Mouse (Mus musculus): ENCODE measurements around the gene Magix. TPM values are rescaled to one million over a fixed set of nuclear protein-coding genes. Genes with fewer than 3 reads are reported as not detected.
A peak's percentile ranks its signal among the peaks of the same experiment; 100 is the strongest.

The Magix gene
- polyA plus RNA-seq, 1 experiment from 2014 or later = 0.21 TPM

- no peaks in the 10 kb centered on the region for H3K4me1 ChIP-seq (ENCODE audit: control insufficient read depth, insufficient read depth, low read length)
- WGBS = 88% methylated on average over 2 of the region's 2 CpGs
- no peaks in the 10 kb centered on the region for H3K27me3 ChIP-seq (ENCODE audit: control insufficient read depth, insufficient read depth, low read length)
- ATAC-seq (ENCODE audit: insufficient number of reproducible peaks, low FRiP score, low TSS enrichment, low read depth) (no peak), DNase-seq (ENCODE audit: low spot score) (no peak)
- H3K9ac ChIP-seq (ENCODE audit: low read length) = no peak overlapping the region
- H3K4me3 ChIP-seq (ENCODE audit: low read depth, low read length) = no peak overlapping the region
- H3K4me2 ChIP-seq (ENCODE audit: low read depth, severe bottlenecking) = no peak overlapping the region
- H3K27ac ChIP-seq (replicated peaks; ENCODE audit: low read depth, low read length) = no peak overlapping the region
- H3K9me3 ChIP-seq (ENCODE audit: control insufficient read depth, low read length) = no peaks in the 10 kb centered on the region
- no peaks in the 10 kb centered on the region for H3K36me3 ChIP-seq (ENCODE audit: control insufficient read depth, insufficient read depth, low read length)
Measured at GRCm38 (mm10) chrX:7688321-7688720, 7.3 kb upstream of the Magix start.

- 0 out of 2 replicates have a peak overlapping the region, but pooled peaks have one; percentile 2 for H3K9ac ChIP-seq (ENCODE audit: low read length)
- no peak; the same call in 1 of the 2 replicates for ATAC-seq (ENCODE audit: insufficient number of reproducible peaks, low FRiP score, low TSS enrichment, low read depth)
- 30% methylated on average over 12 of the region's 12 CpGs for WGBS
Measured at GRCm38 (mm10) chrX:7680057-7680412, 1.0 kb downstream of the Magix start.

GRCm38 (mm10) chrX:7679405-7680056 lies 1.5 kb downstream of the Magix start:
- peak; percentile 90 for DNase-seq (ENCODE audit: low spot score)
- Histone ChIP-seq H3K9ac (ENCODE audit: low read length) (0 out of 2 replicates have a peak overlapping the region, but pooled peaks have one; percentile 2), H3K9me3 (ENCODE audit: control insufficient read depth, low read length) (no peaks in the 10 kb centered on the region; the same call in 1 of the 2 replicates), H3K27me3 (ENCODE audit: control insufficient read depth, insufficient read depth, low read length) (no peaks in the 10 kb centered on the region), H3K4me3 (ENCODE audit: low read depth, low read length) (0 out of 2 replicates have a peak overlapping the region, but pooled peaks have one; percentile 2), H3K4me2 (ENCODE audit: low read depth, severe bottlenecking) (peak overlapping the region; percentile 40; the same call in 1 of the 2 replicates), H3K27ac (replicated peaks; ENCODE audit: low read depth, low read length) (no peak overlapping the region), H3K4me1 (ENCODE audit: control insufficient read depth, insufficient read depth, low read length) (no peaks in the 10 kb centered on the region), H3K36me3 (ENCODE audit: control insufficient read depth, insufficient read depth, low read length) (no peaks in the 10 kb centered on the region)
- peak; percentile 90 for ATAC-seq (ENCODE audit: insufficient number of reproducible peaks, low FRiP score, low TSS enrichment, low read depth)
- 20% methylated on average over 27 of the region's 27 CpGs for WGBS

More at GRCm38 (mm10) chrX:7680057-7680412, 1.0 kb downstream of the Magix start:
- Histone ChIP-seq H3K27me3 (ENCODE audit: control insufficient read depth, insufficient read depth, low read length) (no peaks in the 10 kb centered on the region), H3K4me1 (ENCODE audit: control insufficient read depth, insufficient read depth, low read length) (no peaks in the 10 kb centered on the region), H3K36me3 (ENCODE audit: control insufficient read depth, insufficient read depth, low read length) (no peaks in the 10 kb centered on the region), H3K9me3 (ENCODE audit: control insufficient read depth, low read length) (no peaks in the 10 kb centered on the region; the same call in 1 of the 2 replicates), H3K4me3 (ENCODE audit: low read depth, low read length) (0 out of 2 replicates have a peak overlapping the region, but pooled peaks have one; percentile 2), H3K27ac (replicated peaks; ENCODE audit: low read depth, low read length) (no peak overlapping the region), H3K4me2 (ENCODE audit: low read depth, severe bottlenecking) (peak overlapping the region; percentile 40; the same call in 1 of the 2 replicates)
- no peak for DNase-seq (ENCODE audit: low spot score)

GRCm38 (mm10) chrX:7678986-7679385 lies 2.1 kb downstream of the Magix start:
- 59% methylated on average over 3 of the region's 3 CpGs for WGBS
- Histone ChIP-seq H3K4me3 (ENCODE audit: low read depth, low read length) (no peak overlapping the region), H3K36me3 (ENCODE audit: control insufficient read depth, insufficient read depth, low read length) (no peaks in the 10 kb centered on the region), H3K27me3 (ENCODE audit: control insufficient read depth, insufficient read depth, low read length) (no peaks in the 10 kb centered on the region), H3K27ac (replicated peaks; ENCODE audit: low read depth, low read length) (no peak overlapping the region), H3K4me2 (ENCODE audit: low read depth, severe bottlenecking) (no peak overlapping the region), H3K4me1 (ENCODE audit: control insufficient read depth, insufficient read depth, low read length) (no peaks in the 10 kb centered on the region), H3K9me3 (ENCODE audit: control insufficient read depth, low read length) (no peaks in the 10 kb centered on the region; the same call in 1 of the 2 replicates), H3K9ac (ENCODE audit: low read length) (no peak overlapping the region)
- ATAC-seq (ENCODE audit: insufficient number of reproducible peaks, low FRiP score, low TSS enrichment, low read depth) = no peak
- no peak for DNase-seq (ENCODE audit: low spot score)

- ATAC-seq (ENCODE audit: insufficient number of reproducible peaks, low FRiP score, low TSS enrichment, low read depth) (0 out of 2 replicates have a peak, but pooled peaks have one; percentile 20), DNase-seq (ENCODE audit: low spot score) (no peak)
- Histone ChIP-seq H3K9me3 (ENCODE audit: control insufficient read depth, low read length) (no peaks in the 10 kb centered on the region; the same call in 1 of the 2 replicates), H3K9ac (ENCODE audit: low read length) (0 out of 2 replicates have a peak overlapping the region, but pooled peaks have one; percentile 2), H3K4me1 (ENCODE audit: control insufficient read depth, insufficient read depth, low read length) (no peaks in the 10 kb centered on the region), H3K27ac (replicated peaks; ENCODE audit: low read depth, low read length) (no peak overlapping the region), H3K4me3 (ENCODE audit: low read depth, low read length) (no peak overlapping the region), H3K36me3 (ENCODE audit: control insufficient read depth, insufficient read depth, low read length) (no peaks in the 10 kb centered on the region), H3K27me3 (ENCODE audit: control insufficient read depth, insufficient read depth, low read length) (no peaks in the 10 kb centered on the region), H3K4me2 (ENCODE audit: low read depth, severe bottlenecking) (peak overlapping the region; percentile 38)
- 47% methylated on average over 10 of the region's 10 CpGs for WGBS
Measured at GRCm38 (mm10) chrX:7675001-7675380, 6.1 kb downstream of the Magix start.

- Histone ChIP-seq H3K27me3 (ENCODE audit: control insufficient read depth, insufficient read depth, low read length) (no peaks in the 10 kb centered on the region), H3K9me3 (ENCODE audit: control insufficient read depth, low read length) (no peaks in the 10 kb centered on the region; the same call in 1 of the 2 replicates), H3K4me3 (ENCODE audit: low read depth, low read length) (no peak overlapping the region), H3K36me3 (ENCODE audit: control insufficient read depth, insufficient read depth, low read length) (no peaks in the 10 kb centered on the region), H3K9ac (ENCODE audit: low read length) (0 out of 2 replicates have a peak overlapping the region, but pooled peaks have one; percentile 2), H3K27ac (replicated peaks; ENCODE audit: low read depth, low read length) (no peak overlapping the region), H3K4me2 (ENCODE audit: low read depth, severe bottlenecking) (peak overlapping the region; percentile 38), H3K4me1 (ENCODE audit: control insufficient read depth, insufficient read depth, low read length) (no peaks in the 10 kb centered on the region)
- peak; percentile 44 for DNase-seq (ENCODE audit: low spot score)
- 0 out of 2 replicates have a peak, but pooled peaks have one; percentile 41 for ATAC-seq (ENCODE audit: insufficient number of reproducible peaks, low FRiP score, low TSS enrichment, low read depth)
- WGBS = 31% methylated on average over 26 of the region's 28 CpGs
Measured at GRCm38 (mm10) chrX:7674284-7675000, 6.6 kb downstream of the Magix start.

GRCm38 (mm10) chrX:7673578-7674281 lies 7.3 kb downstream of the Magix start:
- H3K27ac ChIP-seq (replicated peaks; ENCODE audit: low read depth, low read length) = no peak overlapping the region
- no peak overlapping the region for H3K4me3 ChIP-seq (ENCODE audit: low read depth, low read length)
- no peak for DNase-seq (ENCODE audit: low spot score)
- 25% methylated on average over 12 of the region's 12 CpGs for WGBS
- no peaks in the 10 kb centered on the region; the same call in 1 of the 2 replicates for H3K9me3 ChIP-seq (ENCODE audit: control insufficient read depth, low read length)
- no peak overlapping the region for H3K4me2 ChIP-seq (ENCODE audit: low read depth, severe bottlenecking)
- H3K36me3 ChIP-seq (ENCODE audit: control insufficient read depth, insufficient read depth, low read length) = no peaks in the 10 kb centered on the region
- ATAC-seq (ENCODE audit: insufficient number of reproducible peaks, low FRiP score, low TSS enrichment, low read depth) = no peak
- no peak overlapping the region for H3K9ac ChIP-seq (ENCODE audit: low read length)
- no peaks in the 10 kb centered on the region for H3K4me1 ChIP-seq (ENCODE audit: control insufficient read depth, insufficient read depth, low read length)
- H3K27me3 ChIP-seq (ENCODE audit: control insufficient read depth, insufficient read depth, low read length) = no peaks in the 10 kb centered on the region

GRCm38 (mm10) chrX:7672739-7673138 lies 8.3 kb downstream of the Magix start:
- H3K9ac ChIP-seq (ENCODE audit: low read length) = no peak overlapping the region
- no peaks in the 10 kb centered on the region for H3K27me3 ChIP-seq (ENCODE audit: control insufficient read depth, insufficient read depth, low read length)
- H3K4me3 ChIP-seq (ENCODE audit: low read depth, low read length) = no peak overlapping the region
- ATAC-seq (ENCODE audit: insufficient number of reproducible peaks, low FRiP score, low TSS enrichment, low read depth) (no peak), DNase-seq (ENCODE audit: low spot score) (no peak)
- no peaks in the 10 kb centered on the region for H3K4me1 ChIP-seq (ENCODE audit: control insufficient read depth, insufficient read depth, low read length)
- no peak overlapping the region for H3K27ac ChIP-seq (replicated peaks; ENCODE audit: low read depth, low read length)
- no peaks in the 10 kb centered on the region; the same call in 1 of the 2 replicates for H3K9me3 ChIP-seq (ENCODE audit: control insufficient read depth, low read length)
- no peak overlapping the region for H3K4me2 ChIP-seq (ENCODE audit: low read depth, severe bottlenecking)
- H3K36me3 ChIP-seq (ENCODE audit: control insufficient read depth, insufficient read depth, low read length) = no peaks in the 10 kb centered on the region
- 31% methylated on average over 6 of the region's 6 CpGs for WGBS
